Mouse (Mus musculus) liver, embryonic 14.5 days (tissue): ENCODE results near the gene Ptprr.

ENCODE experiments used
- CTCF ChIP-seq: IDR thresholded peaks from 2 replicates; pipeline ENCODE4 v1.5.1; 2016; ENCODE audit warnings: antibody characterized with exemption, low read depth, control low read depth
- EP300 ChIP-seq: IDR thresholded peaks from 2 replicates; pipeline ENCODE4 v1.6.1; 2016; ENCODE audit warnings: antibody characterized with exemption, low read depth

GRCm38 (mm10) chr10:115978992-115979391 lies 39.0 kb upstream of the Ptprr start:
- TF ChIP-seq EP300 (no peak), CTCF (no peak)
